Mouse (Mus musculus) forebrain, embryonic 10.5 days (tissue): Measurements from ENCODE around the gene Slc7a1. TPM values are rescaled to one million over a fixed set of nuclear protein-coding genes. Genes with fewer than 3 reads are reported as not detected.

ENCODE experiments used
- DNase-seq: peaks from one replicate; pipeline ENCODE4 v3.0.0-alpha.2; 2017; ENCODE audit warnings: low spot score; ENCODE audit errors: extremely low spot score
- H3K27ac ChIP-seq: fragments of 300-500 bp; sonication (generic); 2 replicates; pipeline ENCODE4 v1.5.1; 2016; ENCODE audit warnings: mild to moderate bottlenecking
- H3K27me3 ChIP-seq: fragments of 300-500 bp; sonication (generic); 2 replicates; pipeline ENCODE4 v1.6.1; 2016; ENCODE audit warnings: mild to moderate bottlenecking; ENCODE audit not compliant: poor library complexity, severe bottlenecking
- H3K36me3 ChIP-seq: fragments of 300-500 bp; sonication (generic); replicated peaks from 2 replicates; pipeline ENCODE4 v1.6.1; 2016; ENCODE audit warnings: mild to moderate bottlenecking, moderate library complexity
- H3K4me1 ChIP-seq: fragments of 300-500 bp; sonication (generic); 2 replicates; pipeline ENCODE4 v1.6.1; 2016
- H3K4me3 ChIP-seq: fragments of 300-500 bp; sonication (generic); 2 replicates; pipeline ENCODE4 v1.5.1; 2016; ENCODE audit warnings: mild to moderate bottlenecking, moderate library complexity
- H3K9me3 ChIP-seq: fragments of 300-500 bp; sonication (generic); 2 replicates; pipeline ENCODE4 v1.6.1; 2016; ENCODE audit warnings: mild to moderate bottlenecking, moderate library complexity
- WGBS: fragments of 180-500 bp; shearing (Covaris S2); methylation state at CpG from one replicate; pipeline ENCODE4 v1.1.7; 2016; 5-methylcytosine and 5-hydroxymethylcytosine counted together
- polyA plus RNA-seq: library from polyadenylated mRNA; unstranded; fragments of >200 nt; fragmentation: Nextera tagmentation; extraction: Ambion mirVana; gene quantifications from 2 replicates; pipeline ENCODE4 v1.2.1, GENCODE M21; 2016

Gene Slc7a1
- polyA plus RNA-seq, 1 experiment from 2014 or later, result 17.6 TPM

DNA sequence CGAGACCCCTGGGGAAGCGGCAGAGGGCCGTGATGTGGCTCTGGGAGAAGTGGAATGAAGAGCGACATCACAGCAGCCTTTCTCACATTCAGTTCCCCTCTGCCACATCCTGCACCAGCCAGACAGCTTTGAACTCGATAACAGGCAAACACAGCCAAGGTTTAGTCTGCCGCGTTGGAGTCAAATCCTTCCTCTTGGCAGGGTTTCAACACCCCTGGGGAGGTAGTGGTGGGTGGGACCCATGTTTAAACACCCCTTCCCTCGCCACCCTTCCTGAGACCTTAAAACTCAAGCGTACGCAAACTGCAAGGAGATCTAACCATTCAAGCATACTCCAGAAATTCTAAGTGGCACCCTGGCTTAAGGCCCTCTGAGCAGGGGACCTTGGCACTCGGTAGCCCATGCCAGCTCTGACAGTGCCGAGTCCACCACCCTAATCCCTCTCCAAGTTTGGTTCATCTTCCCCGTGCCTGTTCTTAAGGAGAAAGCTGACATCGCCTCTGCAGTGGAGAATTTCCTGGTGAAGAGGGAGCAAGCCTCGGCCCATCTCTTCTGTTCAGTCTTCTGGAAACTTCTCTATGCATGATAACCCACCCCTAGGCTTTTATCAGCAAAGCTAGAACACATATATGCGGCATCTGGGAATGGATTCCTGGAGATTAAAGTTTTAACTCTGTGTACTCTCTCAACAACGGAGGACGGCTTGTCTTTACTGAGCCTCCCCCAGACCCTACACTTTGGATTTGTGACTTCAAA lies 11.3 kb downstream of the Slc7a1 start:
- H3K4me3 ChIP-seq, result no peak overlapping the region
- H3K27me3 ChIP-seq, result no peaks in the 10 kb centered on the region
- no peak overlapping the region for H3K27ac ChIP-seq
- no peak for DNase-seq
- H3K4me1 ChIP-seq, result 0 out of 2 replicates have a peak, but pooled peaks cover 2% of the 10 kb centered on the region
- WGBS, result 94% methylated on average over 18 of the region's 18 CpGs
- H3K36me3 ChIP-seq, result peaks cover 52% of the 10 kb centered on the region
- H3K9me3 ChIP-seq, result no peaks in the 10 kb centered on the region; the same call in 1 of the 2 replicates

DNA sequence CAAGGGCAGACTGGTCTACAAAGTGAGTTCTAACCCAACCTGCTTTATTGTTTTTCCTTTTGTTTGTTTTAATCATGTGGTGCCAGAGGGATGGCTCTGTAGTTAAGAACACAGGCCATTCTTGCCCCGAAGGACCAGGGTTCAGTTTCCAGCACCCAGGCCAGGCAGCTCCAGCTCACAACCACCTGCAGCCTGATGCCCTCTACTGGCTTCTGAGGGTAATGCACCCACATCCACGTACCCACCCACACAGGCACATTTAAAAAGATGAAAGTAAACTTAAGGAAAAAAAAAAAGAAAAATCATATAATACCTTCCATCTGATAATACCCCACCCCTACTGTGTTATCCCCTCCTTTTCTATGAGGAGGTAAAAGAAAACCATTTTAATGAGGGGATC lies 11.9 kb downstream of the Slc7a1 start:
- Histone ChIP-seq H3K4me1 (0 out of 2 replicates have a peak, but pooled peaks cover 2% of the 10 kb centered on the region), H3K27me3 (no peaks in the 10 kb centered on the region), H3K4me3 (no peak overlapping the region), H3K9me3 (no peaks in the 10 kb centered on the region; the same call in 1 of the 2 replicates), H3K27ac (no peak overlapping the region), H3K36me3 (peaks cover 47% of the 10 kb centered on the region)
- 91% methylated on average over 2 of the region's 2 CpGs for WGBS
- DNase-seq, result no peak

GRCm38 (mm10) chr5:148386471-148386870 lies 13.2 kb downstream of the Slc7a1 start:
- Histone ChIP-seq H3K9me3 (no peaks in the 10 kb centered on the region; the same call in 1 of the 2 replicates), H3K4me1 (0 out of 2 replicates have a peak, but pooled peaks cover 2% of the 10 kb centered on the region), H3K27ac (no peak overlapping the region), H3K27me3 (no peaks in the 10 kb centered on the region), H3K36me3 (peaks cover 54% of the 10 kb centered on the region), H3K4me3 (no peak overlapping the region)
- WGBS, result 84% methylated on average over 9 of the region's 9 CpGs
- no peak for DNase-seq

DNA sequence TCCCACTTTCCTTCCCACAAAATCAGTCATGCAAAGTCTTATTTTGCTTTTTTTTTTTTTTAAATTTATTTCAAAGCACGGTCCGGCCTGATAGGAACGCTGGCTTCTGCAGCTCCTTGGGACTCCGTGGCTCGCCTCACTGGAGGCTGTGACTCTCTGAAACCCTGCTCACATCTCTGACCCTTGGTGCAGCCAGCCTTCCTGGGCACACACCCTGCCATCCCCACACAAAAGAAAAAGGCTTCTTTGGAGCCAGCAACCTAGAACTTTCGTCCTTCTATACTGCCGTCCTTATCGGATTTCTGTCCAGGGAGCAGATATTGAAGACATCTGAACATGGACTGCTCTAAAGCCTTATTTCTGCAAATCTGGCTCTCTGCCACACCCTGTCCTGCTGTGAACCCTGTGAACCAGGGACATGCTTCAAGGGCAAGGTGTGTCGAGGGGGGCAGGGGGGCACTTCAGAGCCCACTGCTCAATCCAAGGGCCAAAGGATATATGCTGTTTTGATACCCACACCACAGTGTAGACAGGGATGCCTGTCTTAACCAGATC lies 15.1 kb downstream of the Slc7a1 start:
- Histone ChIP-seq H3K36me3 (peaks cover 49% of the 10 kb centered on the region), H3K4me1 (0 out of 2 replicates have a peak, but pooled peaks cover 2% of the 10 kb centered on the region), H3K9me3 (no peaks in the 10 kb centered on the region; the same call in 1 of the 2 replicates), H3K27ac (no peak overlapping the region), H3K27me3 (no peaks in the 10 kb centered on the region), H3K4me3 (no peak overlapping the region)
- WGBS, result 89% methylated on average over 9 of the region's 9 CpGs
- no peak for DNase-seq

DNA sequence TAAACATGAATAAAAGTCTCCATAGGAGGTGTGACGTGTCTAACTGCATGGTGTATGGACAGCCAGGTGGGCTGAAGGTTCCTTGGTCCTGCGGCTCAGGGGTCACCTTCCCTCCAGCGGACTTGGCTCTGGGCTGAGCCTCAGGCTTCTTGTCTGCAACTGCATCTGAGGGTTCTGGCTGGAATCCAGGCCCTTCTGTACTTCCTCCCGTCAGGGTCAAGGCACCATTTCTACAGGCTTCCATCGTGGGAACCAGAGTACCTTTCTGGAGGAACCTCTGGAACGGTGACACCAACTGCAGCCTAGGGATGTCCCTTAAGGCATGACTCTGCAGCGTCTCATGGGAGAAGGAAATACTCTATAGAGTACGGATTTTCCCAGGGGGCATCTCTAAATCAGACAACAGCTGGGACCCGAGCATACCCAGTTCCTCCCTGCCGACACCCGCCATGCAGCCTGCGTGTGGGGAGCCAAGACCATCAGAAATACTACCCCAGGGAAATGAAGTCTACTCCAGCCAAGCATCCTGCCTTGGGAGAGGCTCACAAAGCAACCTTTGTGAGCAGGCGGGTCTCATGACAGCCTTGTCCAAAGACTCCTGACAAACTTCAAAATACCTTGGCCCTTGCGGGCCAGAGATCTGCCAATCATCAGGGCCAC lies 15.7 kb downstream of the Slc7a1 start:
- Histone ChIP-seq H3K4me3 (no peak overlapping the region), H3K36me3 (peaks cover 43% of the 10 kb centered on the region), H3K4me1 (0 out of 2 replicates have a peak, but pooled peaks cover 2% of the 10 kb centered on the region), H3K9me3 (no peaks in the 10 kb centered on the region; the same call in 1 of the 2 replicates), H3K27me3 (no peaks in the 10 kb centered on the region), H3K27ac (peak overlapping the region; percentile 15; the same call in 1 of the 2 replicates)
- 89% methylated on average over 14 of the region's 14 CpGs for WGBS
- DNase-seq, result no peak

GRCm38 (mm10) chr5:148381083-148381482 lies 18.6 kb downstream of the Slc7a1 start:
- Histone ChIP-seq H3K27me3 (no peaks in the 10 kb centered on the region), H3K4me1 (0 out of 2 replicates have a peak, but pooled peaks cover 2% of the 10 kb centered on the region), H3K36me3 (peaks cover 28% of the 10 kb centered on the region), H3K27ac (no peak overlapping the region), H3K9me3 (peaks cover 7% of the 10 kb centered on the region; the same call in 1 of the 2 replicates), H3K4me3 (no peak overlapping the region)
- DNase-seq, result no peak
- 89% methylated on average over 8 of the region's 8 CpGs for WGBS

- Histone ChIP-seq H3K4me1 (0 out of 2 replicates have a peak, but pooled peaks cover 2% of the 10 kb centered on the region), H3K4me3 (no peak overlapping the region), H3K36me3 (peaks cover 33% of the 10 kb centered on the region), H3K27me3 (no peaks in the 10 kb centered on the region), H3K27ac (no peak overlapping the region), H3K9me3 (peaks cover 11% of the 10 kb centered on the region; the same call in 1 of the 2 replicates)
- DNase-seq, result no peak
- 92% methylated on average over 6 of the region's 6 CpGs for WGBS
Measured at GRCm38 (mm10) chr5:148380246-148380504, 19.5 kb downstream of the Slc7a1 start.

DNA sequence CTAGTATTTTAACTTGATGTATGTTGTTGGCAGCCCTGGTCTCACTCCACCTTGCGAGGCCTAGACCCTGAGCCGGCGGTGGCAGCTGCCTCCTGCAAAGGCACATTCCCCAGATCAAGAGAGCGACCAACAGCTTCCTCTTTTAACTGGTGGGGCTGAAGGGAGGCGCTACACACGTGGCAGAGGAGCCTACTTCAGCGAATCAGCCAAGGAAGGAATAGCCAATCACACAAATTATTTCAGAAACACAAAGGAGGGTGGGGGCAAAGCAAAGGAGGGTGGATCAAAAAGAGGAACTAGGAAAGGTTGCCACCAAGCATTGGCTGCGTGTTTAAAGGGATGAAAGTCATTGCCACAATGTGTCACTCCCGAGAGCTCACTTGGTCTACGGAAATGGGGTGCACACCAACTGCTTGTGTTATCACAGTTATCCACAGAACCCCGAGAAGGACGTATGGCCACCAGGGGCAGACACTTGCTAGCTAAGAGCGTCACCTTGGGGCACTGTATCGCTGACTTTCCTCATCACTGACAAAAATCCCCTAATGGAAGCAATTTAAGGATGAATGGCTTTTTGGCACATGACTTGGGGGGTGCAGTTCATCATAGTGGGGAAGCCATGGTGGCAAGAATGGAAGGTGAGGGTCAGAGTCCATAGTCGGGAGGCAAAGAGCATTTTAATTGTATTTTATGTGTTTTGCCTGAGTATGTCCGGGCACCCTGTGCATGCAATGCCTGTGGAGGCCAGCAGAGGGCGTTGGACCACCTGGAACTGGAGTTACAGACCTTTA lies 20.1 kb downstream of the Slc7a1 start:
- H3K27ac ChIP-seq, result no peak overlapping the region
- 90% methylated on average over 17 of the region's 17 CpGs for WGBS
- peaks cover 11% of the 10 kb centered on the region; the same call in 1 of the 2 replicates for H3K9me3 ChIP-seq
- no peak for DNase-seq
- 0 out of 2 replicates have a peak, but pooled peaks cover 1% of the 10 kb centered on the region for H3K4me1 ChIP-seq
- H3K36me3 ChIP-seq, result peaks cover 33% of the 10 kb centered on the region
- H3K4me3 ChIP-seq, result no peak overlapping the region
- no peaks in the 10 kb centered on the region for H3K27me3 ChIP-seq

DNA sequence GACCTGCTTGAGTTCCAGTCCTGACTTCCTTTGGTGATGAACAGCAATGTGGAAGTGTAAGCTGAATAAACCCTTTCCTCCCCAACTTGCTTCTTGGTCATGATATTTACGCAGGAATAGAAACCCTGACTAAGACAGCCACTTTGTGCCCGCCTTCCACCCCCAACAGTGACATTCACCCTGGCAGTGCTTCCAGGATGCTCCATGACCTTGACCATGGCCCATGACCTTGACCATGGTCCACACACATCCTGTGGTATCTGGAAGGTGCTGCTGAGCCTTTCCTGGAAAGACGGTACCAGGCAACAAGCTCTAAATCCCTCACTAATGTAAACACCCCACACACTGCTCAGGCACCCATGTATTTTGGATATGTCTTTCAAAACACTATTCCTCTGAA lies 21.0 kb downstream of the Slc7a1 start:
- Histone ChIP-seq H3K4me3 (no peak overlapping the region), H3K27me3 (no peaks in the 10 kb centered on the region), H3K36me3 (peaks cover 30% of the 10 kb centered on the region), H3K27ac (no peak overlapping the region), H3K9me3 (peaks cover 11% of the 10 kb centered on the region; the same call in 1 of the 2 replicates), H3K4me1 (no peaks in the 10 kb centered on the region)
- WGBS, result 96% methylated on average over 3 of the region's 3 CpGs
- no peak for DNase-seq

GRCm38 (mm10) chr5:148378232-148378508 lies 21.5 kb downstream of the Slc7a1 start:
- no peak overlapping the region for H3K4me3 ChIP-seq
- WGBS, result 91% methylated on average over 4 of the region's 4 CpGs
- no peaks in the 10 kb centered on the region for H3K4me1 ChIP-seq
- H3K27me3 ChIP-seq, result no peaks in the 10 kb centered on the region
- H3K9me3 ChIP-seq, result peaks cover 11% of the 10 kb centered on the region; the same call in 1 of the 2 replicates
- H3K36me3 ChIP-seq, result peaks cover 28% of the 10 kb centered on the region
- DNase-seq, result no peak
- no peak overlapping the region for H3K27ac ChIP-seq

DNA sequence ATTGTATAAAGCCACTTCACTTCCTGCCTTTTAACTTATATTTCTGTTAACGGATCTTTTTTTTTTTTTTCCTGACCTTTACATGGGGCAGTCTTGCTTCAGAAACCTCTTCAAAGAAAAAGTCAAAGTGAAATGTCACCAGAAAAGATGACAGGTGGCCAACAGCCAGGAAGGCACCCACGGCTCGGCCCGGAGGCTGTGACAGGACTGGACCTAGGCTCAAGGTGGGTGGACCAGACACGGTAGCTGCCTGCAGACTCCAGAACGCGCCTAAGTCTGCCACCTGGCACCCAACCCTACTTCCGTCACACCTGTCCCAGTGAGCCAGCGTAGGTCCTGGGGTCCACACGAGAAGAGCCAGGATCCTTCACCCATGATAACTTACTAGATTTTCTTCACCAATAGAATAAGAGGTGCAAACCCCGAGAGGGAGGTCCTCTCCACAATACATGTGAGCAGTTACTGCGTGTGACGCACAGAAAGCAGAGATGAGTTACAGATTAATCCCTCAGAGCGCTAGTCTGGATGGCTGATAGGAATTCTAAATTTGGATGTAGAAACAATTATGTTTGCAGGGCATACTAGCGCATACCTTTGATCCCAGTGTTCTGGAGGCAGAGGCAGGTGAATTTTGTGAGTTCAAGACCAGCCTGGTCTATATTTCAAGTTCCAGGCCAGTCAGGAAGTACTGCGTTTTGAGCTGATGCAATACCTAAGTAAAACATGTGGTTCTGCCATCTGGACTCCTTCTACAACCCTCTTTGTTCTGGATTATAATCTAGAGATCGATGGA lies 22.1 kb downstream of the Slc7a1 start:
- Histone ChIP-seq H3K4me3 (no peak overlapping the region), H3K27ac (no peak overlapping the region), H3K27me3 (no peaks in the 10 kb centered on the region), H3K9me3 (peaks cover 11% of the 10 kb centered on the region; the same call in 1 of the 2 replicates), H3K36me3 (peaks cover 26% of the 10 kb centered on the region), H3K4me1 (no peaks in the 10 kb centered on the region)
- WGBS, result 93% methylated on average over 17 of the region's 17 CpGs
- no peak for DNase-seq

GRCm38 (mm10) chr5:148376358-148376757 lies 23.3 kb downstream of the Slc7a1 start:
- no peak overlapping the region for H3K4me3 ChIP-seq
- H3K4me1 ChIP-seq, result no peaks in the 10 kb centered on the region
- no peak overlapping the region for H3K27ac ChIP-seq
- H3K9me3 ChIP-seq, result peaks cover 11% of the 10 kb centered on the region; the same call in 1 of the 2 replicates
- WGBS, result 93% methylated on average over 8 of the region's 8 CpGs
- H3K27me3 ChIP-seq, result no peaks in the 10 kb centered on the region
- no peak for DNase-seq
- peaks cover 25% of the 10 kb centered on the region for H3K36me3 ChIP-seq
